Mouse (Mus musculus): Measurements from ENCODE around the gene Ifna9. TPM values are rescaled to one million over a fixed set of nuclear protein-coding genes. Genes with fewer than 3 reads are reported as not detected.

The Ifna9 gene
- polyA plus RNA-seq, 1 experiment from 2014 or later, result not detected

Other genes with a start within 250 kb of the Ifna9 start
- gene Hacd4, start 153.5 kb downstream of the Ifna9 start, polyA plus RNA-seq (2016; fragmentation: Nextera tagmentation; extraction: Ambion mirVana), result 2.6 and 3.8 TPM in 2 replicates
- not detected in 2 replicates for gene Ifnb1, start 69.6 kb downstream of the Ifna9 start, polyA plus RNA-seq (2016; fragmentation: Nextera tagmentation; extraction: Ambion mirVana)
- gene Ifna15, start 34.1 kb downstream of the Ifna9 start, polyA plus RNA-seq (2016; fragmentation: Nextera tagmentation; extraction: Ambion mirVana), result not detected in 2 replicates
- not detected in 2 replicates for gene Ifna14, start 20.6 kb downstream of the Ifna9 start, polyA plus RNA-seq (2016; fragmentation: Nextera tagmentation; extraction: Ambion mirVana)
- gene Ifna12, start 11.0 kb upstream of the Ifna9 start, polyA plus RNA-seq (2016; fragmentation: Nextera tagmentation; extraction: Ambion mirVana), result not detected in 2 replicates
- not detected in 2 replicates for gene C87499, start 42.0 kb upstream of the Ifna9 start, polyA plus RNA-seq (2016; fragmentation: Nextera tagmentation; extraction: Ambion mirVana)
- gene Ifna13, start 52.1 kb upstream of the Ifna9 start, polyA plus RNA-seq (2016; fragmentation: Nextera tagmentation; extraction: Ambion mirVana), result not detected in 2 replicates
- not detected in 2 replicates for gene Ifna16, start 84.5 kb upstream of the Ifna9 start, polyA plus RNA-seq (2016; fragmentation: Nextera tagmentation; extraction: Ambion mirVana)
- gene Ifna2, start 91.5 kb upstream of the Ifna9 start, polyA plus RNA-seq (2016; fragmentation: Nextera tagmentation; extraction: Ambion mirVana), result not detected in 2 replicates
- not detected in 2 replicates for gene Ifnab, start 99.0 kb upstream of the Ifna9 start, polyA plus RNA-seq (2016; fragmentation: Nextera tagmentation; extraction: Ambion mirVana)
- gene Gm26566, start 129.4 kb upstream of the Ifna9 start, polyA plus RNA-seq (2016; fragmentation: Nextera tagmentation; extraction: Ambion mirVana), result 1.6 and 2.0 TPM in 2 replicates
- 127 and 132 TPM in 2 replicates for gene Klhl9, start 130.1 kb upstream of the Ifna9 start, polyA plus RNA-seq (2016; fragmentation: Nextera tagmentation; extraction: Ambion mirVana)
- gene Gm13271, start 162.5 kb upstream of the Ifna9 start, polyA plus RNA-seq (2016; fragmentation: Nextera tagmentation; extraction: Ambion mirVana), result not detected in 2 replicates
- 0.32 and 0.46 TPM in 2 replicates for gene Gm13283, start 167.7 kb upstream of the Ifna9 start, polyA plus RNA-seq (2016; fragmentation: Nextera tagmentation; extraction: Ambion mirVana)
- gene Gm13290, start 181.4 kb upstream of the Ifna9 start, polyA plus RNA-seq (2016; fragmentation: Nextera tagmentation; extraction: Ambion mirVana), result 0.22 TPM in 1 of 2 replicates, not detected in the other
- not detected in 2 replicates for gene Gm13289, start 184.5 kb upstream of the Ifna9 start, polyA plus RNA-seq (2016; fragmentation: Nextera tagmentation; extraction: Ambion mirVana)
- gene Gm13272, start 187.5 kb upstream of the Ifna9 start, polyA plus RNA-seq (2016; fragmentation: Nextera tagmentation; extraction: Ambion mirVana), result not detected in 2 replicates
- gene Ifnz, start 189.7 kb upstream of the Ifna9 start, polyA plus RNA-seq (2016; fragmentation: Nextera tagmentation; extraction: Ambion mirVana), result not detected in 2 replicates
- gene Gm13276, start 193.3 kb upstream of the Ifna9 start, polyA plus RNA-seq (2016; fragmentation: Nextera tagmentation; extraction: Ambion mirVana), result not detected in 2 replicates
- gene Gm13277, start 196.2 kb upstream of the Ifna9 start, polyA plus RNA-seq (2016; fragmentation: Nextera tagmentation; extraction: Ambion mirVana), result not detected in 2 replicates
- gene Gm13278, start 199.2 kb upstream of the Ifna9 start, polyA plus RNA-seq (2016; fragmentation: Nextera tagmentation; extraction: Ambion mirVana), result not detected in 2 replicates
- not detected in 2 replicates for gene Gm13275, start 202.1 kb upstream of the Ifna9 start, polyA plus RNA-seq (2016; fragmentation: Nextera tagmentation; extraction: Ambion mirVana)
- gene Gm13279, start 205.0 kb upstream of the Ifna9 start, polyA plus RNA-seq (2016; fragmentation: Nextera tagmentation; extraction: Ambion mirVana), result not detected in 2 replicates
- gene Gm13285, start 207.3 kb upstream of the Ifna9 start, polyA plus RNA-seq (2016; fragmentation: Nextera tagmentation; extraction: Ambion mirVana), result 0.58 and 0.77 TPM in 2 replicates
- gene Gm13287, start 210.9 kb upstream of the Ifna9 start, polyA plus RNA-seq (2016; fragmentation: Nextera tagmentation; extraction: Ambion mirVana), result not detected in 2 replicates
- not detected in 2 replicates for gene Gm13288, start 213.1 kb upstream of the Ifna9 start, polyA plus RNA-seq (2016; fragmentation: Nextera tagmentation; extraction: Ambion mirVana)
- gene Ifna7, start 223.8 kb upstream of the Ifna9 start, polyA plus RNA-seq (2016; fragmentation: Nextera tagmentation; extraction: Ambion mirVana), result not detected in 2 replicates
- gene Ifna11, start 227.6 kb upstream of the Ifna9 start, polyA plus RNA-seq (2016; fragmentation: Nextera tagmentation; extraction: Ambion mirVana), result not detected in 2 replicates
- gene Ifna6, start 235.0 kb upstream of the Ifna9 start, polyA plus RNA-seq (2016; fragmentation: Nextera tagmentation; extraction: Ambion mirVana), result not detected in 2 replicates
- gene Ifna5, start 243.1 kb upstream of the Ifna9 start, polyA plus RNA-seq (2016; fragmentation: Nextera tagmentation; extraction: Ambion mirVana), result not detected in 2 replicates
- gene Ifna4, start 249.5 kb upstream of the Ifna9 start, polyA plus RNA-seq (2016; fragmentation: Nextera tagmentation; extraction: Ambion mirVana), result not detected in 2 replicates

Measured in neural tube, embryonic 12.5 days (tissue).